Mouse (Mus musculus) hindbrain, postnatal 0 days (tissue): ENCODE data around the gene Atox1. TPM values are rescaled to one million over a fixed set of nuclear protein-coding genes. Genes with fewer than 3 reads are reported as not detected.

Source experiments
- ATAC-seq: fragments of 200-750 bp; cut with Nextera tagmentation; 2 replicates; pipeline ENCODE4 v1.8.0; 2017; ENCODE audit warnings: mild to moderate bottlenecking, moderate TSS enrichment, moderate library complexity
- DNase-seq: peaks from one replicate; pipeline ENCODE4 v3.0.0-alpha.2; 2015; ENCODE audit warnings: low spot score
- H3K27ac ChIP-seq: fragments of 300-500 bp; sonication (generic); 2 replicates; pipeline ENCODE4 v1.5.1; 2014; ENCODE audit warnings: mild to moderate bottlenecking
- H3K27me3 ChIP-seq: fragments of 300-500 bp; sonication (generic); 2 replicates; pipeline ENCODE4 v1.6.1; 2014; ENCODE audit warnings: low read length, mixed read lengths; ENCODE audit not compliant: insufficient read depth
- H3K36me3 ChIP-seq: fragments of 300-500 bp; sonication (generic); 2 replicates; pipeline ENCODE4 v1.6.1; 2014; ENCODE audit warnings: low read length, mixed read lengths; ENCODE audit not compliant: insufficient read depth
- H3K4me1 ChIP-seq: fragments of 300-500 bp; sonication (generic); 2 replicates; pipeline ENCODE4 v1.6.1; 2014; ENCODE audit warnings: antibody characterized with exemption, low read length, mixed read lengths; ENCODE audit not compliant: insufficient read depth
- H3K4me2 ChIP-seq: fragments of 300-500 bp; sonication (generic); 2 replicates; pipeline ENCODE4 v1.6.1; 2014; ENCODE audit warnings: low read depth, mild to moderate bottlenecking, low read length, moderate library complexity, mixed read lengths
- H3K4me3 ChIP-seq: fragments of 300-500 bp; sonication (generic); 2 replicates; pipeline ENCODE4 v1.5.1; 2014; ENCODE audit warnings: low read length
- H3K9ac ChIP-seq: fragments of 300-500 bp; sonication (generic); replicated peaks from 2 replicates; pipeline ENCODE4 v1.6.1; 2014; ENCODE audit warnings: mild to moderate bottlenecking, low read length, moderate library complexity, mixed read lengths
- H3K9me3 ChIP-seq: fragments of 300-500 bp; sonication (generic); 2 replicates; pipeline ENCODE4 v1.6.1; 2016; ENCODE audit warnings: low read length, mixed read lengths
- CTCF ChIP-seq: IDR thresholded peaks from 2 replicates; pipeline ENCODE4 v1.5.1; 2016; ENCODE audit warnings: antibody characterized with exemption, control low read depth, low read depth
- WGBS: fragments of 180-500 bp; shearing (Covaris S2); extraction: QIAGEN DNeasy Blood & Tissue Kit; methylation state at CpG from one replicate; pipeline ENCODE4 v1.1.7; 2014; 5-methylcytosine and 5-hydroxymethylcytosine counted together
- polyA plus RNA-seq: library from polyadenylated mRNA; unstranded; fragments of >200 nt; fragmentation: Nextera tagmentation; extraction: Ambion mirVana; gene quantifications from 2 replicates; pipeline ENCODE4 v1.2.1, GENCODE M21; 2015
- total RNA-seq: library from RNA; depleted of rRNA; stranded (reverse); fragments of >200 nt; gene quantifications from 2 replicates; pipeline ENCODE4 v1.2.3, GENCODE M21; 2014

Gene Atox1
- total and polyA plus RNA-seq, 2 experiments from 2014 or later, result 148 to 319 TPM

DNA sequence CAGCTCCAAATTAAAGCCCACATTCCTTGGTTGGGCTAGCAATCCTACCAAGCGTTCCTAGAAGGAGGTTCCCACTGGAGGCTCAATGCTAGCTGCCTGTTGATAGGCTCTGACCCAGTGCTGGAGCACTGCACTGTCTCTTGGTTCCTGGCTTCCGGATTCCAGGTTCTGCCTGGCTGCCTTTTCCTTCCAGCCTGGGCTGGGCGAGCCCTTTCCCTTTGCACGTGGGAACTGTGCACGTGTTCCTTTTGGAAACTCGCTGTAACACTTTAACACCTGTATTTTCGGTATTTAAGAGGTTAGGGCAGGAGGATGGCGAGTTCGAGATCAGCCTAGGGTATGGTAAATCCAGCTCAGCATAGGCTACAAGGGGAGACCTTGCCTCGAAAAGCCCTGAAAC lies 7.0 kb upstream of the Atox1 start:
- no peak for ATAC-seq
- no peaks in the 10 kb centered on the region for H3K36me3 ChIP-seq
- 66% methylated on average over 10 of the region's 10 CpGs for WGBS

DNA sequence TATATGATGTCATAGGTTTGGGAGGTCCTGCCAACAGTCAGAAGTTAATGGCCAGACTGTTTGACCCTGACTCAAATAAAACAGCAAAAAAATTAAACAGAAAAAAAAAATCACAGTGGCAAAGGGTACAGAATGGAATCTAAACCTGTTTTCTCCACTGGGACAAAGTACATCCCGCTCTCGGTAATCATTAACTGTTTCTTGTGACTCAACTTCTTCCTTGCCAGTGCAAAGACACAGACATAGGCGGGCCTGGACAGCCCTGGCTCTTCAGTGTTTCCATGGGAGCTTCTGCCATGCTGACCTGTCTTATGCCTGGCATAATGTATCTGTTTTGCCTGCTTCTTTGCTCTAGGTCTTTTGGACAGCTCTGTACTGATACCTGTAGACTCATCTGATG lies 4.1 kb upstream of the Atox1 start:
- DNase-seq (no peak), ATAC-seq (no peak)

More for the DNA sequence above, 7.0 kb upstream of the Atox1 start:
- H3K4me3 ChIP-seq, result peak overlapping the region; percentile 38; the same call in 1 of the 2 replicates
- no peaks in the 10 kb centered on the region for H3K27me3 ChIP-seq
- no peak overlapping the region for H3K9ac ChIP-seq
- DNase-seq, result no peak
- TF ChIP-seq CTCF, result no peak
- H3K4me2 ChIP-seq, result peak overlapping the region; percentile 73
- H3K27ac ChIP-seq, result peak overlapping the region; percentile 85; the same call in 1 of the 2 replicates
- H3K9me3 ChIP-seq, result no peaks in the 10 kb centered on the region
- H3K4me1 ChIP-seq, result peaks cover 13% of the 10 kb centered on the region

DNA sequence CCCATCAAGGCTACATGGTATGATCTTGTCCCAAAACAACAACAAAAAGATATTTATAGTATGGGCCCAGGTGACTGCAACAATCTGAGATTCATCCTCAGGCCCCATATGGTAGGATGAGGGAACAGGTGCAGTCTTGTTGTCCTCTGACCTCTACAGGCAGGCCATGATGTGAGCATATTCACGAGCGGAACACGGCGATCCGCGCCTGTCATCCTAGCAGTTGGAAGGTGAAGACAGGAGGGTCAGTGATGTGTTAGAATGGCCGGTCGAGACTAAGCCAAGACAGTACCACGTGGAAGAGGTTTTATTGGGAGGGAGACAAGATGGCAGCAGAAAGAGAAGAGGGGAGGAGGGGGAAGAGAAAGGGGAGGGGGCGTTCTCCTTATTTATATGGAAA lies 3.7 kb upstream of the Atox1 start:
- no peak for TF ChIP-seq CTCF
- no peak overlapping the region for H3K27ac ChIP-seq
- 85% methylated on average over 10 of the region's 10 CpGs for WGBS

More for the DNA sequence above, 4.1 kb upstream of the Atox1 start:
- H3K4me1 ChIP-seq, result peaks cover 12% of the 10 kb centered on the region
- H3K9ac ChIP-seq, result no peak overlapping the region
- H3K4me3 ChIP-seq, result no peak overlapping the region
- no peaks in the 10 kb centered on the region for H3K9me3 ChIP-seq
- H3K36me3 ChIP-seq, result no peaks in the 10 kb centered on the region
- H3K27ac ChIP-seq, result no peak overlapping the region
- no peak for TF ChIP-seq CTCF
- no peaks in the 10 kb centered on the region for H3K27me3 ChIP-seq
- WGBS, result 85% methylated on average over 3 of the region's 3 CpGs
- no peak overlapping the region for H3K4me2 ChIP-seq

DNA sequence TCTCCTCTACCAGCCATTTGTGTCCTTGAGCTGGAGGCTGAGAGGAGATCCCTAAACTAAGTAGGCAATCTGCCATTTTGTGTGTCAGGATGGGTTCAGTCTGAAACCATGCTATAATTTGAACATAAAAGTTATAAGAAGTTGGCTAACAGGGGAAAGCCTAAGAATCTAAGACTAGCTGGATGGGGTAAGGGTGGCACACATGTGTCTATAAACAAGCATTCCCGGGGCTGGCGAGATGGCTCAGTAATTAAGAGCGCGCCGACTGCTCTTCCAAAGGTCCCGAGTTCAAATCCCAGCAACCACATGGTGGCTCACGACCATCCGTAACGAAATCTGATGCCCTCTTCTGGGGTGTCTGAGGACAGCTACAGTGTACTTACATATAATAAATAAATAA lies 1.1 kb upstream of the Atox1 start:
- Histone ChIP-seq H3K9ac (no peak overlapping the region), H3K4me2 (no peak overlapping the region), H3K4me1 (peaks cover 14% of the 10 kb centered on the region), H3K36me3 (no peaks in the 10 kb centered on the region), H3K4me3 (no peak overlapping the region), H3K27ac (no peak overlapping the region), H3K9me3 (no peaks in the 10 kb centered on the region), H3K27me3 (no peaks in the 10 kb centered on the region)
- DNase-seq (no peak), ATAC-seq (no peak)
- 98% methylated on average over 9 of the region's 9 CpGs for WGBS
- TF ChIP-seq CTCF, result no peak

More for the DNA sequence above, 3.7 kb upstream of the Atox1 start:
- Histone ChIP-seq H3K4me1 (peaks cover 16% of the 10 kb centered on the region), H3K27me3 (no peaks in the 10 kb centered on the region), H3K4me2 (no peak overlapping the region), H3K9me3 (no peaks in the 10 kb centered on the region), H3K9ac (no peak overlapping the region), H3K4me3 (no peak overlapping the region), H3K36me3 (no peaks in the 10 kb centered on the region)
- DNase-seq (no peak), ATAC-seq (no peak)

DNA sequence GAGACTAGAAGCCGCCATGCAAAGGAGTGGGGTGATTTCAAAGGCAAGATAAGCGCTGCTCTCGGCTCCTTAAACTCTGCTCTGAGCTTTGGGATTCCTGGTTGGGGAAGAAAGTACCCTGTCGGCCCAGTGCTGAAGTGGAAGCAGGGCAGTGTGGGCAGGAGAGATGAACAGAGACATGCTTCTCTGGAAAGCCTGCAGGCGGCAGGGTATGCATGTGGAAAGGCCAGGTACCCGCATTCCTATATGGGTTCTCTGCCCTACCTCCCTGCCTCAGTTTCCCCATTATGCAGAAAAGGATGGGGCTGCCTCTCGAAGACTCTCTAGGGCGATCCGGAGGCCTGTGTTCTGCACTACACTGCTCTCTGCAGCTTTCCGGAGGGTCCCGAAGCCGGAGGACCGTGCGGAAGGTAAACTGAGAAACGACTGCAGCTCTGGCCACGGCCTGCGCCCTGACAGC lies 450 bp downstream of the Atox1 start:
- ATAC-seq, result peak; percentile 71

DNA sequence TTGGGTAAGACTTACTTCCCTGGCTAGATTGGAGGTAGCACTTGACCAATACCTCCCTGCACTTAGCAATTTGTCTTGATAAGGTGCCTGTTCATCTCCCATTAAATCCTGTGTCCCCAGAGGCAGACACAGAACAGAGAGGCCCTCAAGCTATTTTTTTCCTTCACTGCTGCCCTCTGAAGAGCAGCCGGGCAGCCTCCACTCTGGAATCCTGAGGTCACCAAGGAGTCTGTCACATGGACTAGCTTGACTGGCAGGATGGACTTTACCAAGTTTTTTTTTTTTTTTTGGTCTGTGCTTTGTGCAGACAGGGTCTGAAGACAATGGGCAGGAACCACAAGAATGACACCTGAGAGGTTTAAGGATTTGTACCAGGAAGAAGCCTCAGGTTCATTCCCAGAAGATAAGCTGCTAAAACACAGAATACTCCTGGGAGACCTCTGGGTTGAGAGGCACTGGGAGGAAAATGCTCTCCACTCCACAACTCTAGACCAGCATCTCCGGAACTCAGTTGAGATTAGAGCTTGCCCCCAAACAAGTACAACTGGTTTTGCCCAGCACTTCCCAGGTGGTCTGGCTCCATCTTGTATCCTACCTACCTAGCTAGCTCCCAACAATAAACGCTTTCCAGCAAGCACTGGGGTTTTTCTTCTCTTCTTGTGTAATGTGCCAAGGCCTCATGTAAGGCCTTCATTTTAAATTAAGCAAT lies 1.0 kb downstream of the Atox1 start:
- Histone ChIP-seq H3K9me3 (no peaks in the 10 kb centered on the region), H3K9ac (peak overlapping the region; percentile 63), H3K4me3 (peak overlapping the region; percentile 69), H3K4me1 (peaks cover 14% of the 10 kb centered on the region), H3K36me3 (no peaks in the 10 kb centered on the region), H3K27ac (peak overlapping the region; percentile 37; the same call in 1 of the 2 replicates), H3K27me3 (no peaks in the 10 kb centered on the region), H3K4me2 (peak overlapping the region; percentile 100)
- WGBS, result 44% methylated on average over 3 of the region's 3 CpGs
- no peak for TF ChIP-seq CTCF
- DNase-seq (no peak), ATAC-seq (no peak)

More for the DNA sequence above, 450 bp downstream of the Atox1 start:
- H3K9ac ChIP-seq, result peak overlapping the region; percentile 63
- peak overlapping the region; percentile 37 for H3K27ac ChIP-seq
- peak; percentile 41 for TF ChIP-seq CTCF
- H3K4me1 ChIP-seq, result peaks cover 14% of the 10 kb centered on the region
- no peaks in the 10 kb centered on the region for H3K36me3 ChIP-seq
- no peaks in the 10 kb centered on the region for H3K9me3 ChIP-seq
- peak overlapping the region; percentile 69 for H3K4me3 ChIP-seq
- under 1% methylated on average over 17 of the region's 17 CpGs for WGBS
- peak; percentile 25 for DNase-seq
- no peaks in the 10 kb centered on the region for H3K27me3 ChIP-seq
- H3K4me2 ChIP-seq, result peak overlapping the region; percentile 100

DNA sequence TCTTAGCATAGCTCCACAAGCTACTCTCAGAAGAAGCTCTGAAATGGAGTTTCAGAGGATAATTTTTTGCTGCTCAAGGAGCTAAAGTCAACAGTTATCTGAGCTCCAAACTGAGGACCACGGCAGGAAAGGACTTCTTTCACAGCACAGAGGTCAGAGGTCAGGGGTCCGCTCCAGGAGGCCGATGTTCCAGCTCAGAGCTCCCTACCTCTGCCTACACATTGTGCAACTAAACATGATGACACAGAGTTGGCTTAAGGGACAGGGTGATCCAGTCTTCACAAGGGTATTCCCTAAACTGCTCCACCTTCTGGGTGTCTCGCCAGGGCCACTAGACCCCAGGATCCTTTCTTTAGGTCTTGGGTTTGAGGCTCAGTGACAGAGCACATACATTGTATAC lies 2.5 kb downstream of the Atox1 start:
- Histone ChIP-seq H3K36me3 (no peaks in the 10 kb centered on the region), H3K9ac (no peak overlapping the region), H3K4me1 (peaks cover 14% of the 10 kb centered on the region), H3K4me3 (no peak overlapping the region), H3K27ac (no peak overlapping the region), H3K9me3 (no peaks in the 10 kb centered on the region), H3K4me2 (no peak overlapping the region), H3K27me3 (no peaks in the 10 kb centered on the region)
- no peak for TF ChIP-seq CTCF
- 49% methylated on average over 4 of the region's 4 CpGs for WGBS
- DNase-seq (no peak), ATAC-seq (no peak)
